Mouse (Mus musculus): ENCODE results near the gene Bak1.

Gene Bak1

GRCm38 (mm10) chr17:27048445-27049239 lies 19.8 kb upstream of the Bak1 start:
- DNase-seq = no peak

- DNase-seq = no peak
Observed at GRCm38 (mm10) chr17:27047762-27048444, 19.1 kb upstream of the Bak1 start.

- no peak for DNase-seq
Observed at GRCm38 (mm10) chr17:27045164-27045563, 16.4 kb upstream of the Bak1 start.

GRCm38 (mm10) chr17:27042840-27043239 lies 14.0 kb upstream of the Bak1 start:
- DNase-seq = no peak

- no peak for DNase-seq
Observed at GRCm38 (mm10) chr17:27041787-27042055, 12.9 kb upstream of the Bak1 start.

- no peak for DNase-seq
Observed at GRCm38 (mm10) chr17:27041046-27041786, 12.4 kb upstream of the Bak1 start.

GRCm38 (mm10) chr17:27040304-27041045 lies 11.7 kb upstream of the Bak1 start:
- no peak for DNase-seq

GRCm38 (mm10) chr17:27039432-27040102 lies 10.8 kb upstream of the Bak1 start:
- no peak for DNase-seq

- no peak for DNase-seq
Observed at GRCm38 (mm10) chr17:27038335-27039050, 9.7 kb upstream of the Bak1 start.

- DNase-seq = no peak
Observed at GRCm38 (mm10) chr17:27036465-27036864, 7.7 kb upstream of the Bak1 start.

- peak; percentile 74 for DNase-seq
Observed at GRCm38 (mm10) chr17:27032869-27033268, 4.1 kb upstream of the Bak1 start.

- DNase-seq = no peak
Observed at GRCm38 (mm10) chr17:27032328-27032727, 3.5 kb upstream of the Bak1 start.

GRCm38 (mm10) chr17:27030896-27031295 lies 2.1 kb upstream of the Bak1 start:
- DNase-seq = no peak

GRCm38 (mm10) chr17:27029431-27029830 lies 622 bp upstream of the Bak1 start:
- DNase-seq = no peak

GRCm38 (mm10) chr17:27028284-27028795 lies 469 bp downstream of the Bak1 start:
- peak; percentile 89 for DNase-seq

- DNase-seq = no peak
Observed at GRCm38 (mm10) chr17:27027460-27028283, 1.1 kb downstream of the Bak1 start.

GRCm38 (mm10) chr17:27025951-27026350 lies 2.9 kb downstream of the Bak1 start:
- no peak for DNase-seq

- DNase-seq = no peak
Observed at GRCm38 (mm10) chr17:27025326-27025902, 3.4 kb downstream of the Bak1 start.

- no peak for DNase-seq
Observed at GRCm38 (mm10) chr17:27023342-27023741, 5.5 kb downstream of the Bak1 start.

- no peak for DNase-seq
Observed at GRCm38 (mm10) chr17:27021736-27022135, 7.1 kb downstream of the Bak1 start.
